Mouse (Mus musculus) splenic B cell, adult 2 months (primary cell): ENCODE measurements around the gene Pcdh8.
A peak's percentile ranks its signal among the peaks of the same experiment; 100 is the strongest.

Experiments used
- DNase-seq: peaks from one replicate; pipeline ENCODE4 v3.0.0-alpha.2; 2011; ENCODE audit warnings: low read depth, low spot score
- H3K27me3 ChIP-seq: 2 replicates; pipeline ENCODE4 v1.6.1; 2012; ENCODE audit warnings: mild to moderate bottlenecking, low read length, moderate library complexity, mixed read lengths; ENCODE audit not compliant: control insufficient read depth, poor library complexity, insufficient read depth, severe bottlenecking
- H3K36me3 ChIP-seq: 2 replicates; pipeline ENCODE4 v1.6.1; 2012; ENCODE audit warnings: mild to moderate bottlenecking, low read length, moderate library complexity, mixed read lengths; ENCODE audit not compliant: control insufficient read depth, poor library complexity, insufficient read depth, severe bottlenecking

Pcdh8 gene

GRCm38 (mm10) chr14:79769618-79770017 lies 1.5 kb downstream of the Pcdh8 start:
- DNase-seq = peak; percentile 2
- H3K27me3 ChIP-seq = no peaks in the 10 kb centered on the region
- H3K36me3 ChIP-seq = no peaks in the 10 kb centered on the region

- H3K36me3 ChIP-seq = no peaks in the 10 kb centered on the region
- DNase-seq = no peak
- H3K27me3 ChIP-seq = no peaks in the 10 kb centered on the region
These were observed 2.1 kb downstream of the Pcdh8 start for GRCm38 (mm10) chr14:79768996-79769395.

GRCm38 (mm10) chr14:79768076-79768830 lies 2.9 kb downstream of the Pcdh8 start:
- no peaks in the 10 kb centered on the region for H3K27me3 ChIP-seq
- no peaks in the 10 kb centered on the region for H3K36me3 ChIP-seq
- no peak for DNase-seq

GRCm38 (mm10) chr14:79767601-79768000 lies 3.5 kb downstream of the Pcdh8 start:
- Histone ChIP-seq H3K27me3 (no peaks in the 10 kb centered on the region), H3K36me3 (no peaks in the 10 kb centered on the region)
- no peak for DNase-seq

- DNase-seq = no peak
- H3K27me3 ChIP-seq = no peaks in the 10 kb centered on the region
These were observed 5.8 kb downstream of the Pcdh8 start for GRCm38 (mm10) chr14:79765196-79765765.

GRCm38 (mm10) chr14:79754601-79755222 lies 16.4 kb downstream of the Pcdh8 start:
- H3K27me3 ChIP-seq = no peaks in the 10 kb centered on the region
- DNase-seq = no peak
- no peaks in the 10 kb centered on the region for H3K36me3 ChIP-seq

More at GRCm38 (mm10) chr14:79765196-79765765, 5.8 kb downstream of the Pcdh8 start:
- no peaks in the 10 kb centered on the region for H3K36me3 ChIP-seq

- no peaks in the 10 kb centered on the region for H3K36me3 ChIP-seq
- DNase-seq = no peak
- no peaks in the 10 kb centered on the region for H3K27me3 ChIP-seq
These were observed 17.0 kb downstream of the Pcdh8 start for GRCm38 (mm10) chr14:79754157-79754556.

- no peaks in the 10 kb centered on the region for H3K27me3 ChIP-seq
- H3K36me3 ChIP-seq = no peaks in the 10 kb centered on the region
- DNase-seq = no peak
These were observed 17.4 kb downstream of the Pcdh8 start for GRCm38 (mm10) chr14:79753733-79754132.

GRCm38 (mm10) chr14:79740515-79740914 lies 30.6 kb downstream of the Pcdh8 start:
- no peaks in the 10 kb centered on the region for H3K27me3 ChIP-seq
- DNase-seq = no peak

GRCm38 (mm10) chr14:79738441-79738840 lies 32.7 kb downstream of the Pcdh8 start:
- Histone ChIP-seq H3K27me3 (no peaks in the 10 kb centered on the region), H3K36me3 (no peaks in the 10 kb centered on the region)
- DNase-seq = no peak

More at GRCm38 (mm10) chr14:79740515-79740914, 30.6 kb downstream of the Pcdh8 start:
- H3K36me3 ChIP-seq = no peaks in the 10 kb centered on the region

GRCm38 (mm10) chr14:79737642-79738379 lies 33.3 kb downstream of the Pcdh8 start:
- H3K36me3 ChIP-seq = no peaks in the 10 kb centered on the region
- DNase-seq = peak; percentile 3

GRCm38 (mm10) chr14:79736781-79737180 lies 34.3 kb downstream of the Pcdh8 start:
- H3K36me3 ChIP-seq = no peaks in the 10 kb centered on the region
- H3K27me3 ChIP-seq = no peaks in the 10 kb centered on the region
- DNase-seq = no peak

More at GRCm38 (mm10) chr14:79737642-79738379, 33.3 kb downstream of the Pcdh8 start:
- no peaks in the 10 kb centered on the region for H3K27me3 ChIP-seq

- H3K36me3 ChIP-seq = no peaks in the 10 kb centered on the region
- H3K27me3 ChIP-seq = no peaks in the 10 kb centered on the region; the same call in 1 of the 2 replicates
- no peak for DNase-seq
These were observed 37.6 kb downstream of the Pcdh8 start for GRCm38 (mm10) chr14:79733501-79733900.

- Histone ChIP-seq H3K36me3 (no peaks in the 10 kb centered on the region), H3K27me3 (no peaks in the 10 kb centered on the region; the same call in 1 of the 2 replicates)
- DNase-seq = no peak
These were observed 42.3 kb downstream of the Pcdh8 start for GRCm38 (mm10) chr14:79728811-79729210.
